Mouse (Mus musculus): ENCODE results near the gene Man1c1. TPM values are rescaled to one million over a fixed set of nuclear protein-coding genes. Genes with fewer than 3 reads are reported as not detected.

Man1c1 gene
- total and polyA plus RNA-seq, 3 experiments, result 0.05 TPM; not detected in 2

DNA sequence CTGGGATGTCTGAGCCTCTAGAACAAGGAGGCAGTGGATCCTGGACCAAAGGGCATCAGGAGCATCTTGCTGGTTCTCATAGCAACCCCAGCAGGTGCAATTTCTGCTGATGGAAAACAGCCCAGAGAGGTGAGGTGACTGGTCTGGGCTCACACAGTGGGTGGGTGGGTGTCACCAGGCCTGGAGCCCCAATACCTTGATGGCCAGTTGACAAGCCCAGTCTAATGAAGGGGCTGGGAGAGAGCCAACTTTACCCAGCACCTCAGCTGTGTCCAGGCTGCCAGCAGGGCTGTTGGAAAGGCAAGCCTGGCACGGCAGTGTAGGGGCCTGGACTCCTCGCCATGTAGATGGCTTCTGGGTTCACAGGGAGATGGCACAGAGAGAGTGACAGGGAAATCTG is 142.1 kb downstream of the Man1c1 start:
- ATAC-seq (ENCODE audit: extremely low read depth, insufficient number of reproducible peaks, low FRiP score, poor library complexity, severe bottlenecking) (no peak), DNase-seq (ENCODE audit: low spot score) (no peak)
- peaks cover 41% of the 10 kb centered on the region for H3K27me3 ChIP-seq (ENCODE audit: insufficient read depth, low read length)
- H3K36me3 ChIP-seq (replicated peaks), result no peaks in the 10 kb centered on the region
- no peaks in the 10 kb centered on the region for H3K4me1 ChIP-seq (ENCODE audit: insufficient read depth, low read depth, low read length)
- no peak for TF ChIP-seq GATA2 (IDR thresholded peaks at IDR 0.05; ENCODE audit: borderline replicate concordance, low read depth, low read length)
- TF ChIP-seq CTCF (IDR thresholded peaks at IDR 0.05; ENCODE audit: low read depth, low read length), result no peak
- H3K4me3 ChIP-seq (ENCODE audit: low read depth, low read length), result no peak overlapping the region
- peaks cover 7% of the 10 kb centered on the region; the same call in 1 of the 2 replicates for H3K9me3 ChIP-seq (replicated peaks)

DNA sequence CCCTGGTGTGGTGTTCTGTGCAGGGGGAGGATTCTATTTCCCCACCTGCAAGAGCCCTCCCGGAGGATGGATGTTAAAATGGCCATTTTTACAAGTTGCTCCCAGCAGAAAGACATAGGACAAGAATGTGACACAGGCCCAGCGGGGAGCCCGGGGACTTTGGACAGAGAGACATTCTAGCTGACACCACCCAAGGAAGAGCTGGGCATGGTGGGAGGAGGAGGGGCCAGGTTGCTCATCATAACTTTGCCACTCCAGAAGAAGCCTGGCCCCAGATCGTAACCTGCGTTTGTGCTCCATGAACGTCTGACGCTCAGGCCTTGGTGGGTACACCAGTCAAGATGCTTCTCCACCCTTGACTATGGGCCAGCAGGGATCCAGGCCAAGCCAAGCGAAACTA is 143.4 kb downstream of the Man1c1 start:
- ATAC-seq (ENCODE audit: extremely low read depth, insufficient number of reproducible peaks, low FRiP score, poor library complexity, severe bottlenecking) (no peak), DNase-seq (ENCODE audit: low spot score) (no peak)
- Histone ChIP-seq H3K27me3 (ENCODE audit: insufficient read depth, low read length) (peaks cover 41% of the 10 kb centered on the region), H3K4me3 (ENCODE audit: low read depth, low read length) (no peak overlapping the region), H3K36me3 (replicated peaks) (no peaks in the 10 kb centered on the region), H3K9me3 (replicated peaks) (peaks cover 6% of the 10 kb centered on the region; the same call in 1 of the 2 replicates), H3K4me1 (ENCODE audit: insufficient read depth, low read depth, low read length) (no peaks in the 10 kb centered on the region)
- TF ChIP-seq GATA2 (IDR thresholded peaks at IDR 0.05; ENCODE audit: borderline replicate concordance, low read depth, low read length) (no peak), CTCF (IDR thresholded peaks at IDR 0.05; ENCODE audit: low read depth, low read length) (no peak), GATA1 (IDR thresholded peaks at IDR 0.05; ENCODE audit: borderline replicate concordance, low read length) (no peak), TAL1 (conservative IDR thresholded peaks at IDR 0.05; ENCODE audit: low read depth, low read length) (no peak), POLR2AphosphoS5 (IDR thresholded peaks at IDR 0.05; ENCODE audit: insufficient replicate concordance, low read depth, low read length) (no peak)

DNA sequence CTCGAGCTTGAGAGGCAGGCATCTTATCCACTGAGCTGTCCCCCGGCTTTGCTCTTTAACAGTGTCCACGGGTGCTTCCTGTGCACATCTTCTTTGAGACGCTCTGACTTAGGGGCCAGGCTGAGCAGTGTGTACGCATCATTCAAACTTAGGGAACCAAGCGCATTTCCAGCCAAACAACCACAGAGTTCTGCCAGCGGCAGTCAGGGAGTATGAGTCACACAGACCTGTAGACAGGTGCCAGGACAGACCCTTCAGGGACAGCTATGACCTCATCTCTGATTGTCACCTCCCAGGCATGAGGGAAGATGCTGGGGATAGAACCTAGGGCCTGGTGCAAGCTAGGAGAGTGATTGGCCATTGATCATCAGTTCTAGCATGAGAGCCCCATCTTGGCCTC is 144.9 kb downstream of the Man1c1 start:
- DNase-seq (ENCODE audit: low spot score) (no peak), ATAC-seq (ENCODE audit: extremely low read depth, insufficient number of reproducible peaks, low FRiP score, poor library complexity, severe bottlenecking) (no peak)
- Histone ChIP-seq H3K9me3 (replicated peaks) (no peaks in the 10 kb centered on the region), H3K36me3 (replicated peaks) (no peaks in the 10 kb centered on the region), H3K27me3 (ENCODE audit: insufficient read depth, low read length) (peaks cover 38% of the 10 kb centered on the region), H3K4me3 (ENCODE audit: low read depth, low read length) (no peak overlapping the region), H3K4me1 (ENCODE audit: insufficient read depth, low read depth, low read length) (no peaks in the 10 kb centered on the region)
- TF ChIP-seq GATA1 (IDR thresholded peaks at IDR 0.05; ENCODE audit: borderline replicate concordance, low read length) (no peak), TAL1 (conservative IDR thresholded peaks at IDR 0.05; ENCODE audit: low read depth, low read length) (no peak), POLR2AphosphoS5 (IDR thresholded peaks at IDR 0.05; ENCODE audit: insufficient replicate concordance, low read depth, low read length) (no peak), CTCF (IDR thresholded peaks at IDR 0.05; ENCODE audit: low read depth, low read length) (no peak), GATA2 (IDR thresholded peaks at IDR 0.05; ENCODE audit: borderline replicate concordance, low read depth, low read length) (no peak)

DNA sequence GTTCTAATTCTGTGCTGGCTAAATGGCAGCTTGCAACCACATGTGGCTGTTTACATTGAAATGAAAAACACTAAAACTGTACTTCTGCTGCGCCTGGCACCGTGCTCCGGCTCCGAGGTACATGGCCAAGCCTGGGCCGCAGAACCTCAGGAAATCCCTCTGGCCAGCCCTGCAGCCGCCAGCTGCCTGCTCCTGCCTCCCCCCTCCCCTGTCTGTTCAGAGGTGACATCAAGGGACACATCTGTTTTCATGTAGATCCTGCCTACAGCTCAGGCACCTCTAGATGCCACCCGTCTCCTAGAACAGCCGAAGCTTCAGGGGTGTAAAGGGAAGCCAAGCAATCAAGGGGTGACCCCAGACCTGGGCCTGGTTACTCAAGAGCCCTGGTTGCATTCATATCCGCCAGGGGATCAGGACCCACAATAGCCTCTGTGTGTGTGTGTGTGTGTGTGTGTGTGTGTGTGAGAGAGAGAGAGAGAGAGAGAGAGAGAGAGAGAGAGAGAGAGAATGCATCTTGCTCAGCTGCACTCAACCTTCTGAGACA is 145.4 kb downstream of the Man1c1 start:
- TF ChIP-seq POLR2AphosphoS5 (IDR thresholded peaks at IDR 0.05; ENCODE audit: insufficient replicate concordance, low read depth, low read length) (no peak), CTCF (IDR thresholded peaks at IDR 0.05; ENCODE audit: low read depth, low read length) (no peak), GATA2 (IDR thresholded peaks at IDR 0.05; ENCODE audit: borderline replicate concordance, low read depth, low read length) (no peak), TAL1 (conservative IDR thresholded peaks at IDR 0.05; ENCODE audit: low read depth, low read length) (no peak), GATA1 (IDR thresholded peaks at IDR 0.05; ENCODE audit: borderline replicate concordance, low read length) (no peak)
- H3K4me1 ChIP-seq (ENCODE audit: insufficient read depth, low read depth, low read length), result no peaks in the 10 kb centered on the region
- no peak overlapping the region for H3K4me3 ChIP-seq (ENCODE audit: low read depth, low read length)
- peaks cover 33% of the 10 kb centered on the region for H3K27me3 ChIP-seq (ENCODE audit: insufficient read depth, low read length)
- DNase-seq (ENCODE audit: low spot score) (no peak), ATAC-seq (ENCODE audit: extremely low read depth, insufficient number of reproducible peaks, low FRiP score, poor library complexity, severe bottlenecking) (no peak)
- no peaks in the 10 kb centered on the region for H3K9me3 ChIP-seq (replicated peaks)
- H3K36me3 ChIP-seq (replicated peaks), result no peaks in the 10 kb centered on the region

DNA sequence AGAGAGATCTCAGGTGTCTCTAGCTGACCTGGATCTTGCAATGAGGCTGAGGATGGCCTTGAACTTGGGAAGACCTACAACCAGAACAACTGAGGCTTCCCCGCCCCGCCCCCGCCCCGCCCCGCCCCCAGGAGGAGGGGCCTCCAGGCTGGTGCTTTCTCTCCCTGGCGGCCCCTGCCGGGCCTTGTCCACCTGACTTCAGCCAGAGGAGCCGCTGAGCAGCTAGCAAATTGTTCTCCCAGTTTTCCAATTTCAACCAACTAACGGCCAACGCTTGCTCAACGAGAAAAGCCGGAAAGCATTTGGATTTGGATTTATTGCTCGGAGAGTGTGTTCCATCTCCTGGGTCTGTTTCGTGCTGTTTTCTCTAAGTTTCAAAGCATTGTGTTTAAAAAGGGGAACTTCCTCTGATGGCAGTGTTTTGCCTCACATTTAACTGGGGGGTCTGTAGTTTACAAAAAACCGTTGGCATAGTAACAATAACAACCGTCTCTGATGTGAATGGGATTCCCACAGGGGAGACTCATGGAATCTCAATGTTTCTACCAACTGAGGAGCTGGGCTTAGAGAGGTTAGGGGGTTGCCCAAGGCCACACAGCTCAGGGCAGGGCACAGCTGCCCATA is 146.4 kb downstream of the Man1c1 start:
- Histone ChIP-seq H3K4me1 (ENCODE audit: insufficient read depth, low read depth, low read length) (no peaks in the 10 kb centered on the region), H3K27me3 (ENCODE audit: insufficient read depth, low read length) (peaks cover 29% of the 10 kb centered on the region), H3K36me3 (replicated peaks) (no peaks in the 10 kb centered on the region), H3K9me3 (replicated peaks) (no peaks in the 10 kb centered on the region), H3K4me3 (ENCODE audit: low read depth, low read length) (no peak overlapping the region)
- TF ChIP-seq GATA1 (IDR thresholded peaks at IDR 0.05; ENCODE audit: borderline replicate concordance, low read length), result no peak
- TF ChIP-seq CTCF (IDR thresholded peaks at IDR 0.05; ENCODE audit: low read depth, low read length), result no peak
- TF ChIP-seq GATA2 (IDR thresholded peaks at IDR 0.05; ENCODE audit: borderline replicate concordance, low read depth, low read length), result no peak
- TF ChIP-seq TAL1 (conservative IDR thresholded peaks at IDR 0.05; ENCODE audit: low read depth, low read length), result no peak
- TF ChIP-seq POLR2AphosphoS5 (IDR thresholded peaks at IDR 0.05; ENCODE audit: insufficient replicate concordance, low read depth, low read length), result no peak
- ATAC-seq (ENCODE audit: extremely low read depth, insufficient number of reproducible peaks, low FRiP score, poor library complexity, severe bottlenecking) (no peak), DNase-seq (ENCODE audit: low spot score) (no peak)

DNA sequence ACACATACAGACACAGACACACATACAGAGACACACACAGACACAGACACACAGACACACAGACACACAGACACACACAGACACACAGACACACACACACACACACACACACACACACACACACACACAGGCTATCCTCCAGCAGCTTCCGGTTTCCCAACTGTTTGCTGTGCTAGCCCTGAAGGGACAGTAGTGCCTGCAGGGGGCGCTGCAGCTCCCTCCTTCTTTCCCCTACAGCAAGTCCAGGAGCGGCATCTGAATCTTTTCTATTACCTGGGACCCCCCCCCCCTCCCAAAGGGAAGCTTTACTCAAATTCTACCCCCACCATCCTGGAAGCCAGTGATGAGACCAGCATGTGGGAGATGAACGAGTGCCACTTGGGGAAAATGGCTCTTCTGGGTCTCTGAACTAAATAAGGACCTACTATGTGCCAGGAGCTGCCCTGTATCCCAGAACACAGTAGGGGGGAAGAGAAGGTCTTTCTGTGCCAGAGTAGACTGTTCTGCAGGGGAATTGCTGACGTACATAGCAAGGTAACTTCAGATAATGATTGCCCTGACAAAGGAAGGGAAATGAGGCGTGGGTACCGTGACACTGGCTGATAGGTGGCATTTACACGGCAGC is 148.0 kb downstream of the Man1c1 start:
- Histone ChIP-seq H3K9me3 (replicated peaks) (peaks cover under 1% of the 10 kb centered on the region; the same call in 1 of the 2 replicates), H3K4me3 (ENCODE audit: low read depth, low read length) (no peak overlapping the region), H3K36me3 (replicated peaks) (no peaks in the 10 kb centered on the region), H3K27me3 (ENCODE audit: insufficient read depth, low read length) (peaks cover 32% of the 10 kb centered on the region), H3K4me1 (ENCODE audit: insufficient read depth, low read depth, low read length) (no peaks in the 10 kb centered on the region)
- DNase-seq (ENCODE audit: low spot score) (no peak), ATAC-seq (ENCODE audit: extremely low read depth, insufficient number of reproducible peaks, low FRiP score, poor library complexity, severe bottlenecking) (no peak)
- no peak for TF ChIP-seq POLR2AphosphoS5 (IDR thresholded peaks at IDR 0.05; ENCODE audit: insufficient replicate concordance, low read depth, low read length)
- TF ChIP-seq TAL1 (conservative IDR thresholded peaks at IDR 0.05; ENCODE audit: low read depth, low read length), result no peak
- no peak for TF ChIP-seq GATA2 (IDR thresholded peaks at IDR 0.05; ENCODE audit: borderline replicate concordance, low read depth, low read length)
- no peak for TF ChIP-seq GATA1 (IDR thresholded peaks at IDR 0.05; ENCODE audit: borderline replicate concordance, low read length)
- TF ChIP-seq CTCF (IDR thresholded peaks at IDR 0.05; ENCODE audit: low read depth, low read length), result no peak

Data from G1E (cell line).